Mouse (Mus musculus) T-helper 2 cell (primary cell): Measurements from ENCODE around the gene Uba2.
"Not testable (repeated sequence)": the region's sequence is repeated elsewhere in the genome, so short reads cannot be mapped to it uniquely, and the experiment has no call there.

Source experiments
- in situ Hi-C: fragments of 300-600 bp; cut with MboI, MseI; formaldehyde crosslinking; loops from one replicate; pipeline ENCODE4 v1.15.1; 2025; ENCODE audit warnings: high pct_unique_total_duplicates

Gene Uba2

GRCm38 (mm10) chr7:34169454-34169853 is at the start of gene Uba2:
Gene Uba2 (minus strand): TSS chr7:34169599.
- in situ Hi-C loops, result no loop called here

- in situ Hi-C loops, result no loop called here
Measured at GRCm38 (mm10) chr7:34218496-34218895, 49.1 kb upstream of the Uba2 start.

- in situ Hi-C loops, result no loop called here
Measured at GRCm38 (mm10) chr7:34216474-34216873, 47.1 kb upstream of the Uba2 start.

GRCm38 (mm10) chr7:34215481-34215880 is 46.1 kb upstream of the Uba2 start:
- in situ Hi-C loops, result no loop called here

- in situ Hi-C loops, result loop anchor here (5.0 kb wide), 1 partner anchor 67 kb away; no protein-coding TSS in a partner anchor
Measured at GRCm38 (mm10) chr7:34214644-34215043, 45.2 kb upstream of the Uba2 start.

- in situ Hi-C loops, result loop anchor here (5.0 kb wide), 1 partner anchor 66 kb away; no protein-coding TSS in a partner anchor
Measured at GRCm38 (mm10) chr7:34213281-34213680, 43.9 kb upstream of the Uba2 start.

GRCm38 (mm10) chr7:34208027-34208745 is 38.8 kb upstream of the Uba2 start:
- in situ Hi-C loops, result no loop called here

- in situ Hi-C loops, result no loop called here
Measured at GRCm38 (mm10) chr7:34206331-34206730, 36.9 kb upstream of the Uba2 start.

GRCm38 (mm10) chr7:34202147-34202546 is 32.7 kb upstream of the Uba2 start:
- in situ Hi-C loops, result not testable (repeated sequence)

GRCm38 (mm10) chr7:34200829-34201228 is 31.4 kb upstream of the Uba2 start:
- in situ Hi-C loops, result no loop called here

GRCm38 (mm10) chr7:34198346-34198745 is 28.9 kb upstream of the Uba2 start:
- in situ Hi-C loops, result no loop called here

- in situ Hi-C loops, result no loop called here
Measured at GRCm38 (mm10) chr7:34196132-34197128, 27.0 kb upstream of the Uba2 start, which contains the start of gene Pdcd2l. Gene Pdcd2l (minus strand): TSS chr7:34196661.

GRCm38 (mm10) chr7:34195632-34196031 is 26.2 kb upstream of the Uba2 start:
- in situ Hi-C loops, result no loop called here

GRCm38 (mm10) chr7:34192825-34193224 is 23.4 kb upstream of the Uba2 start:
- in situ Hi-C loops, result no loop called here

GRCm38 (mm10) chr7:34189376-34189989 is 20.1 kb upstream of the Uba2 start:
- in situ Hi-C loops, result no loop called here

GRCm38 (mm10) chr7:34183794-34184193 is 14.4 kb upstream of the Uba2 start:
- in situ Hi-C loops, result no loop called here

- in situ Hi-C loops, result no loop called here
Measured at GRCm38 (mm10) chr7:34183356-34183755, 14.0 kb upstream of the Uba2 start.

- in situ Hi-C loops, result not testable (repeated sequence)
Measured at GRCm38 (mm10) chr7:34176241-34176640, 6.8 kb upstream of the Uba2 start.

- in situ Hi-C loops, result no loop called here
Measured at GRCm38 (mm10) chr7:34172251-34172650, 2.9 kb upstream of the Uba2 start.

- in situ Hi-C loops, result no loop called here
Measured at GRCm38 (mm10) chr7:34168470-34169251, 738 bp downstream of the Uba2 start.
